Mouse (Mus musculus) kidney, embryonic 16.5 days (tissue): ENCODE measurements around the gene Mvp. TPM values are rescaled to one million over a fixed set of nuclear protein-coding genes. Genes with fewer than 3 reads are reported as not detected.

Experiments used
- ATAC-seq: fragments of 200-750 bp; cut with Nextera tagmentation; 2 replicates; pipeline ENCODE4 v1.8.0; 2017; ENCODE audit warnings: moderate TSS enrichment; ENCODE audit not compliant: low FRiP score, low TSS enrichment
- H3K27ac ChIP-seq: fragments of 300-500 bp; sonication (generic); 2 replicates; pipeline ENCODE4 v1.5.1; 2014; ENCODE audit warnings: low read length
- H3K27me3 ChIP-seq: fragments of 300-500 bp; sonication (generic); 2 replicates; pipeline ENCODE4 v1.6.1; 2014; ENCODE audit warnings: low read length, control low read depth, mixed read lengths; ENCODE audit not compliant: insufficient read depth
- H3K36me3 ChIP-seq: fragments of 300-500 bp; sonication (generic); 2 replicates; pipeline ENCODE4 v1.6.1; 2014; ENCODE audit warnings: low read length, control low read depth, mixed read lengths; ENCODE audit not compliant: insufficient read depth
- H3K4me1 ChIP-seq: fragments of 300-500 bp; sonication (generic); 2 replicates; pipeline ENCODE4 v1.6.1; 2014; ENCODE audit warnings: low read length, control low read depth, mixed read lengths; ENCODE audit not compliant: insufficient read depth
- H3K4me2 ChIP-seq: fragments of 300-500 bp; sonication (generic); replicated peaks from 2 replicates; pipeline ENCODE4 v1.6.1; 2014; ENCODE audit warnings: low read depth, low read length
- H3K4me3 ChIP-seq: fragments of 300-500 bp; sonication (generic); 2 replicates; pipeline ENCODE4 v1.5.1; 2014; ENCODE audit warnings: mild to moderate bottlenecking, low read length
- H3K9ac ChIP-seq: fragments of 300-500 bp; sonication (generic); replicated peaks from 2 replicates; pipeline ENCODE4 v1.6.1; 2014; ENCODE audit warnings: low read length
- H3K9me3 ChIP-seq: fragments of 300-500 bp; sonication (generic); 2 replicates; pipeline ENCODE4 v1.6.1; 2016; ENCODE audit warnings: low read length, control low read depth
- WGBS: fragments of 180-500 bp; shearing (Covaris S2); extraction: QIAGEN DNeasy Blood & Tissue Kit; methylation state at CpG from one replicate; pipeline ENCODE4 v1.1.7; 2014; 5-methylcytosine and 5-hydroxymethylcytosine counted together
- polyA plus RNA-seq: library from polyadenylated mRNA; unstranded; fragments of >200 nt; fragmentation: Nextera tagmentation; extraction: Ambion mirVana; gene quantifications from 2 replicates; pipeline ENCODE4 v1.2.1, GENCODE M21; 2015

Mvp gene
- polyA plus RNA-seq, 1 experiment from 2014 or later: 21.4 TPM

DNA sequence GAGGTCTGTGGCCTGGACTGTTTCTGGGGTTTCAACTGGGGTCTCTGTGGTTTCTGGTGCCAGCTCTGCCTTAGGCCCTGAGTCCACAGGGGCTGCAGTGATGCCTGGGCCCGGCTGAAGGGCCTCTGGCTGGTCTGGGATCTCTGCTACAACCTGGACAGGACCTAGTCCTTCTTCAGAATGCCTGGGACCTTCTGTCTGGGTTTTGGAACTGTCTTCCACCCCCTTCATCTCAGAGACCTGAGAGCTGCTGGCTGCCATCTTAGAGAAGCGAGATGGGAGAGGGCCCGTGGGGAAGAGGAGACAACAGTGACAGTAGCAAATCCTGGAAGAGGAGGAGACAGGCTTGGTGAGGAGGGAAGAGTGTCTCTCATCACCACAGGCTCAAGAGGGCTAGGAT, 5.6 kb upstream of the Mvp start:
- Histone ChIP-seq H3K9me3 (no peaks in the 10 kb centered on the region), H3K4me2 (peak overlapping the region; percentile 63), H3K27me3 (no peaks in the 10 kb centered on the region), H3K9ac (peak overlapping the region; percentile 64), H3K4me1 (peaks cover 82% of the 10 kb centered on the region), H3K4me3 (peak overlapping the region; percentile 48), H3K36me3 (peaks cover 35% of the 10 kb centered on the region), H3K27ac (peak overlapping the region; percentile 40)
- no peak for ATAC-seq
- 58% methylated on average over 3 of the region's 3 CpGs for WGBS

GRCm38 (mm10) chr7:127019306-127019960, 5.0 kb upstream of the Mvp start:
- WGBS: 75% methylated on average over 14 of the region's 14 CpGs

DNA sequence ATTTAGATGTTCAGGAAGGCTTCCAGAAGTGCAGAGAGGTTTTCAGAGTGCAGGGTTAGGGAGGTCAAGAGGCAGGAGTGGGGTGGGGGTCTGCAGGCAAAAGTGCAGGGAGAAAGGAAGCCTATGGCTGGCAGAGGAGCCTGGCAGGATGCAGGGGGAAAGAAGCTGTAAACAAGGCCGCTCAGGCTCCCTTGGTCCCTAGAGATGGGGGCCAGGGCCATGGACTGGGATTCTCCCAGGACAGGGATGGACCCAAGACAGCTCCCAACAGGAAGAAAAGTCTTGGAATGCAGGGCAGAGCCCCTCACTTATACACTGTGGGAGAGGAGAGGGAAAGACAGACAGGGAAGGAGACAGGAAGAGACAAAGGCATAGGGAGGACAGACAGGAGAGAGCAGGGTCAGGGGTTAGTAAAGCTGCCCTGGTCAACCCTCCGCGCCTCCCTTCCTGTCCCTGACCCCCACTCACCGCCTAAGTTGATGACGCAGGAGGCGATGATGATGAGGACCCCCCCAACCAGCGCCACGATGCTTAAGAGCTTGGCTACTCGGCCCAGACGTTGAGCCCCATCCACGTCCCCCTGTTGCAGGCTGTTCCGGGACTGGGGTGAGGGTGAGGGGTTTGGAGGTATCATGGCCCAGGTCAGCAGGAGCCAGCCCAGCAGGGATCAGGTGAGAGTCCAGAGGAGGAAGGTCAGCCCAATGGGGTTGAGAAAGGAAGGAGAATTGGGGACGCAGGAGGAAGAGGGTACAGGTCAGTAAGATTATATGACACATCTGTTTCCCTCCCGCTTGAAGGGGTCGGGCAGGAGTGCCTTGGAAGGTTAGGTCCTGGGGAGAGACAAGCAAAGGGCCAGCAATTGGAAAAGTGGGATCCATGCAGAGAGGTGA, 4.2 kb upstream of the Mvp start:
- peaks cover 80% of the 10 kb centered on the region for H3K4me1 ChIP-seq
- no peak for ATAC-seq
- peak overlapping the region; percentile 35 for H3K9ac ChIP-seq
- H3K4me3 ChIP-seq: no peak overlapping the region; the same call in 1 of the 2 replicates
- H3K9me3 ChIP-seq: no peaks in the 10 kb centered on the region
- peaks cover 24% of the 10 kb centered on the region for H3K36me3 ChIP-seq
- 47% methylated on average over 15 of the region's 15 CpGs for WGBS
- H3K27me3 ChIP-seq: no peaks in the 10 kb centered on the region
- H3K27ac ChIP-seq: peak overlapping the region; percentile 98
- peak overlapping the region; percentile 28 for H3K4me2 ChIP-seq

More at GRCm38 (mm10) chr7:127019306-127019960, 5.0 kb upstream of the Mvp start:
- no peaks in the 10 kb centered on the region for H3K9me3 ChIP-seq
- H3K4me3 ChIP-seq: no peak overlapping the region
- H3K27ac ChIP-seq: no peak overlapping the region
- H3K9ac ChIP-seq: peak overlapping the region; percentile 64
- no peak for ATAC-seq
- peak overlapping the region; percentile 63 for H3K4me2 ChIP-seq
- H3K36me3 ChIP-seq: peaks cover 32% of the 10 kb centered on the region
- no peaks in the 10 kb centered on the region for H3K27me3 ChIP-seq
- peaks cover 82% of the 10 kb centered on the region for H3K4me1 ChIP-seq

GRCm38 (mm10) chr7:127017950-127018345, 3.5 kb upstream of the Mvp start:
- Histone ChIP-seq H3K9me3 (no peaks in the 10 kb centered on the region), H3K27me3 (no peaks in the 10 kb centered on the region), H3K4me2 (peak overlapping the region; percentile 17; the same call in 1 of the 2 replicates), H3K4me1 (peaks cover 78% of the 10 kb centered on the region), H3K27ac (peak overlapping the region; percentile 98), H3K4me3 (no peak overlapping the region; the same call in 1 of the 2 replicates), H3K36me3 (peaks cover 24% of the 10 kb centered on the region), H3K9ac (peak overlapping the region; percentile 35)
- 35% methylated on average over 6 of the region's 6 CpGs for WGBS
- ATAC-seq: no peak

DNA sequence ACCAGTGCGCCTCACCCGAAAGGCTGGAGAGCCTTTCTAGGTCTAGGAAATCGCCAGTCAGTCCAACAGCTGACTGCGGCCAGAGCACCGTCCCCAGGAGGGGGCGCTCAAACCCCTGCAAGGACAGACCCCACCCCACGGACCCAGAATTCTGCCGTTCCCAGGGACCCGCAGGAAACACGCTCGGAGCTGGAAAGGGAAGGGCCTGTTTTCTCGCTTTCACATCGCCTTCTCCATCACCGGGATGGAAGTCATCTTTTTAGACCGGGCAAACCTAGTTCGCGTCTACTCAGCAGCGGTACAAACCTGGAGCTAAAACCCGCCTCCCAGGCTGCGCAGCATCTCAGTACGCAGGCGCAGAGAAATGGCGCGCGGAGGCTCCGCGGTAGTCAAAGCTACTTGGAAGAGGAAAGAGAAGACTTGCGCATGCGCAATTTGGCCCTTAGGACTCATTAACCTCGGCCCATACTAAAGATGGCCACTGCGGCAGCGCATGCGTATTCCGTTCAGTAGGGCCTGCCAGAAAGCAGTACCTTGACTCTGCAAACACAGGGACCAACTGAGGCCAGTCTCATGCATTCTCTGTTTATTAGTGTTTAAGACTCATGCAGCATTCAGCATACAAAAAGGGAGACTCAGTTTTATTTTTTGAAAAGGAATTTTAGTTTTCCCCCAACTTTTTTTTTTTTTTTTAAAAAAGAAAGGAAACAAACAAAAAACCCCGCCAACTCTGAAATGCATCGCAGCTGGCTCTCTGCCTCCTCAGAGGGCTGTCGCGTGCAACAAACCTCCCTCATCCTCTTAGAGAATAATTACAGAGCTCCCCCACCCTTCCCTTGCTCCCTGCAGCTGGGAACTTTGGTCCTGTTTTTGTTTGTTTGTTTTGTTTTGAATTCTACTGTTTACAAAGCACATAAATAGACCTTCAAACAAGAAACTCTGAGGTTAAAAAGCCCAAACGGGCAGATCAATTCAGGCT, 2.8 kb upstream of the Mvp start, which contains the start of gene Pagr1a:
Gene Pagr1a, minus strand, starts transcription at position 382 of the 979 bp plus-strand sequence.
- H3K9ac ChIP-seq: peak within 1 kb of the TSS; percentile 81
- peak; percentile 85 for ATAC-seq

GRCm38 (mm10) chr7:127016486-127016938, 2.1 kb upstream of the Mvp start:
- H3K9me3 ChIP-seq: no peaks in the 10 kb centered on the region
- peak; percentile 46 for ATAC-seq
- H3K9ac ChIP-seq: peak overlapping the region; percentile 81
- peaks cover 63% of the 10 kb centered on the region for H3K4me1 ChIP-seq
- H3K4me3 ChIP-seq: peak overlapping the region; percentile 73
- H3K27ac ChIP-seq: peak overlapping the region; percentile 98
- 0% methylated on average over 22 of the region's 22 CpGs for WGBS
- no peaks in the 10 kb centered on the region for H3K27me3 ChIP-seq
- peak overlapping the region; percentile 82 for H3K4me2 ChIP-seq
- H3K36me3 ChIP-seq: peaks cover 20% of the 10 kb centered on the region

More for the DNA sequence above, 2.8 kb upstream of the Mvp start, which contains the start of gene Pagr1a:
- WGBS: 3% methylated on average over 38 of the region's 39 CpGs
- peak within 1 kb of the TSS; percentile 82 for H3K4me2 ChIP-seq
- H3K4me1 ChIP-seq: peaks cover 71% of the 10 kb centered on the region
- H3K27me3 ChIP-seq: no peaks in the 10 kb centered on the region
- H3K9me3 ChIP-seq: no peaks in the 10 kb centered on the region
- H3K4me3 ChIP-seq: peak within 1 kb of the TSS; percentile 73
- peak within 1 kb of the TSS; percentile 98 for H3K27ac ChIP-seq
- H3K36me3 ChIP-seq: peaks cover 23% of the 10 kb centered on the region

- H3K27me3 ChIP-seq: no peaks in the 10 kb centered on the region
- H3K4me1 ChIP-seq: peaks cover 61% of the 10 kb centered on the region
- H3K4me3 ChIP-seq: peak within 1 kb of the TSS; percentile 73
- peaks cover 20% of the 10 kb centered on the region for H3K36me3 ChIP-seq
- H3K9ac ChIP-seq: peak within 1 kb of the TSS; percentile 81
- H3K4me2 ChIP-seq: peak within 1 kb of the TSS; percentile 82
- peak within 1 kb of the TSS; percentile 98 for H3K27ac ChIP-seq
- no peak for ATAC-seq
- no peaks in the 10 kb centered on the region for H3K9me3 ChIP-seq
Measured at GRCm38 (mm10) chr7:127016481-127016485, 1.9 kb upstream of the Mvp start, which contains the start of gene Pagr1b. Gene Pagr1b (minus strand): TSS chr7:127016484.

DNA sequence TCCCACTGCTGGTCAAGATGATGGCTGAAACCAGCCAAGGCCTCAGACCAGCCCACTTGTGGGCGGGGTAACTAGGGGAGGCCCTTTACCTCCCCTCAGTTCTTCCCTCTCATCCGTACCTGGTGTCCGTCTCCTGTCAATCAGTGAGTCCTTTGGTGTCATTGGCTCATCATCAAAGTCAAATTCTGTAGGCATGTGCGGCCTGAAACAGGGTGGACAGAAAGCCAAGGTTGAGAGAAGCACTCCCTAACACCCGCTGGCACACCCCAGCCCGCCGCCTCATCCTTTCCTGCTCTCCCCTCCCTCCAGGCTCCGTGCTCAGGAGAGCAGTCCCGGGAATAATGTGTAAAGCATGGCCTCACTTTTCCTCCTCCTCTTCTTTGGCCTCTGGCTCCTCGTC, 1.7 kb upstream of the Mvp start:
- Histone ChIP-seq H3K9me3 (no peaks in the 10 kb centered on the region), H3K9ac (peak overlapping the region; percentile 81), H3K27ac (peak overlapping the region; percentile 98), H3K4me1 (peaks cover 59% of the 10 kb centered on the region), H3K36me3 (peaks cover 20% of the 10 kb centered on the region), H3K4me3 (peak overlapping the region; percentile 73), H3K4me2 (peak overlapping the region; percentile 82), H3K27me3 (no peaks in the 10 kb centered on the region)
- 0% methylated on average over 10 of the region's 10 CpGs for WGBS
- peak; percentile 13 for ATAC-seq

DNA sequence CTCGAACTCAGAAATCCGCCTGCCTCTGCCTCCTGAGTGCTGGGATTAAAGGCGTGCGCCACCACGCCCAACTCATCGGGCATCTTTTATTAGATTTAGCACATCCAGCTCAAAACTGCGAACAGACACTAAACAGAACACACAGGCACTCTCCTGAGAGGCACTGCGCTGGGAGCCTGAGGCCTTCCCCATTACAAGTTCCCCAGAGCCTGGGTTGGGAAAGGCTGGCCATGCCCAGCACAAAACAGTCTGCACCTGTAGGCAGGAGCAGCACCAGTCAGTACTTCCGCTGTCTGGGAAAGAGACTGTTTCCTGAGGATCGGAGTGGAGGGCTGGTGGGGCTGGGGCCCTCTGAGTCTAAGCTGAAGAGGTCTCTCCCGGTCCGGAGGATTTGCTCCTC, 572 bp upstream of the Mvp start:
- Histone ChIP-seq H3K27me3 (no peaks in the 10 kb centered on the region), H3K4me2 (peak overlapping the region; percentile 60), H3K27ac (no peak overlapping the region), H3K4me3 (no peak overlapping the region), H3K9me3 (no peaks in the 10 kb centered on the region), H3K9ac (0 out of 2 replicates have a peak overlapping the region, but pooled peaks have one; percentile 71), H3K4me1 (peaks cover 51% of the 10 kb centered on the region), H3K36me3 (peaks cover 20% of the 10 kb centered on the region)
- no peak for ATAC-seq
- WGBS: 89% methylated on average over 12 of the region's 12 CpGs
